Mouse (Mus musculus) CH12.LX (cell line): Measurements from ENCODE around the gene Cdipt. TPM values are rescaled to one million over a fixed set of nuclear protein-coding genes. Genes with fewer than 3 reads are reported as not detected.
A peak's percentile ranks its signal among the peaks of the same experiment; 100 is the strongest.

Experiments used
- DNase-seq: peaks from one replicate; pipeline ENCODE4 v3.0.0-alpha.2; 2013; ENCODE audit errors: extremely low read depth
- H3K27ac ChIP-seq: 2 replicates; pipeline ENCODE4 v1.5.1; 2012; ENCODE audit warnings: low read depth, mild to moderate bottlenecking, control low read depth, moderate library complexity; ENCODE audit not compliant: insufficient read depth
- H3K27me3 ChIP-seq: replicated peaks from 2 replicates; pipeline ENCODE3; 2012; ENCODE audit warnings: inconsistent platforms
- H3K36me3 ChIP-seq, 2 experiments: replicated peaks in 1 of 2; 2 replicates each; pipeline versions ENCODE3 to v1.6.1; 2012; ENCODE audit warnings: inconsistent platforms in 1 of 2, low read length in 1 of 2, mild to moderate bottlenecking in 1 of 2, mixed read lengths in 1 of 2, moderate library complexity in 1 of 2; ENCODE audit not compliant: control insufficient read depth in 1 of 2, insufficient read depth in 1 of 2
- H3K4me1 ChIP-seq, 2 experiments: 2 replicates each; pipeline ENCODE4 v1.6.1; 2012; ENCODE audit warnings: inconsistent platforms in 1 of 2, moderate library complexity in 1 of 2; ENCODE audit not compliant: insufficient read depth in 2 of 2, control insufficient read depth in 1 of 2
- H3K4me2 ChIP-seq: 2 replicates; pipeline ENCODE4 v1.6.1; 2012; ENCODE audit warnings: low read depth, mild to moderate bottlenecking, control low read depth; ENCODE audit not compliant: poor library complexity, insufficient read depth, severe bottlenecking
- H3K4me3 ChIP-seq, 3 experiments: fragments of 150-350 bp in 1 of 3; sonication (generic) in 1 of 3; replicated peaks in 1 of 3; 2 replicates each; pipeline versions ENCODE3 to v1.5.1; 2011 to 2012; ENCODE audit warnings: low read depth in 2 of 3, low read length in 2 of 3, mild to moderate bottlenecking in 2 of 3, moderate library complexity in 2 of 3, control low read depth in 1 of 3, improper control_type of control experiment in 1 of 3, inconsistent platforms in 1 of 3, mixed read lengths in 1 of 3; ENCODE audit not compliant: poor library complexity in 1 of 3
- H3K79me2 ChIP-seq: replicated peaks from 2 replicates; pipeline ENCODE4 v1.6.1; 2012; ENCODE audit warnings: mild to moderate bottlenecking, moderate library complexity; ENCODE audit not compliant: control insufficient read depth, poor library complexity, insufficient read depth, severe bottlenecking; ENCODE audit errors: extremely low read depth
- H3K9ac ChIP-seq: 2 replicates; pipeline ENCODE4 v1.6.1; 2012; ENCODE audit warnings: low read depth, mild to moderate bottlenecking, control low read depth, moderate library complexity; ENCODE audit not compliant: insufficient read depth
- H3K9me3 ChIP-seq: replicated peaks from 2 replicates; pipeline ENCODE3; 2012; ENCODE audit warnings: low read length, inconsistent platforms, mixed read lengths
- CHD1 ChIP-seq: IDR thresholded peaks from 2 replicates; pipeline ENCODE4 v1.6.1; 2012; ENCODE audit warnings: low read depth, low read length, improper control_type of control experiment, inconsistent platforms
- CHD2 ChIP-seq: IDR thresholded peaks from 2 replicates; pipeline ENCODE4 v1.6.1; 2011; ENCODE audit warnings: low read length, improper control_type of control experiment
- CTCF ChIP-seq, 2 experiments: IDR thresholded peaks in 1 of 2; conservative IDR thresholded peaks in 1 of 2; 2 replicates each; pipeline ENCODE4 v1.5.1; 2011 to 2012; ENCODE audit warnings: low read depth in 2 of 2, low read length in 2 of 2, improper control_type of control experiment in 1 of 2, inconsistent platforms in 1 of 2, mild to moderate bottlenecking in 1 of 2, moderate library complexity in 1 of 2
- E2F4 ChIP-seq: IDR thresholded peaks from 2 replicates; pipeline ENCODE4 v1.6.1; 2011; ENCODE audit warnings: low read depth, low read length, improper control_type of control experiment; ENCODE audit not compliant: insufficient replicate concordance
- ELF1 ChIP-seq: IDR thresholded peaks from 2 replicates; pipeline ENCODE4 v1.6.1; 2014; ENCODE audit warnings: low read depth, mild to moderate bottlenecking, inconsistent platforms, low read length, improper control_type of control experiment
- ETS1 ChIP-seq: conservative IDR thresholded peaks from 2 replicates; pipeline ENCODE4 v1.6.1; 2012; ENCODE audit warnings: low read depth, mild to moderate bottlenecking, inconsistent platforms, low read length, improper control_type of control experiment, moderate library complexity
- GABPA ChIP-seq: IDR thresholded peaks from 2 replicates; pipeline ENCODE4 v1.6.1; 2012; ENCODE audit warnings: low read depth, low read length, improper control_type of control experiment, inconsistent platforms; ENCODE audit not compliant: insufficient replicate concordance
- JUND ChIP-seq: conservative IDR thresholded peaks from 2 replicates; pipeline ENCODE4 v1.6.1; 2011; ENCODE audit warnings: low read depth, low read length, improper control_type of control experiment
- MAFK ChIP-seq: IDR thresholded peaks from 2 replicates; pipeline ENCODE4 v1.6.1; 2011; ENCODE audit warnings: low read length, improper control_type of control experiment; ENCODE audit not compliant: insufficient replicate concordance
- MAZ ChIP-seq: IDR thresholded peaks from 2 replicates; pipeline ENCODE4 v1.6.1; 2012; ENCODE audit warnings: low read depth, mild to moderate bottlenecking, inconsistent platforms, low read length, improper control_type of control experiment, moderate library complexity
- MXI1 ChIP-seq: IDR thresholded peaks from 2 replicates; pipeline ENCODE4 v1.6.1; 2011; ENCODE audit warnings: mild to moderate bottlenecking, low read depth, low read length, improper control_type of control experiment
- NRF1 ChIP-seq: IDR thresholded peaks from 2 replicates; pipeline ENCODE4 v1.6.1; 2014; ENCODE audit warnings: low read depth, mild to moderate bottlenecking, inconsistent platforms, low read length, improper control_type of control experiment, moderate library complexity
- PAX5 ChIP-seq: IDR thresholded peaks from 2 replicates; pipeline ENCODE4 v1.6.1; 2012; ENCODE audit warnings: low read length, inconsistent platforms, mixed read lengths
- POLR2A ChIP-seq: IDR thresholded peaks from 2 replicates; pipeline ENCODE4 v1.6.1; 2011; ENCODE audit warnings: low read depth, mild to moderate bottlenecking, improper control_type of control experiment, low read length
- RAD21 ChIP-seq: IDR thresholded peaks from 2 replicates; pipeline ENCODE4 v1.6.1; 2011; ENCODE audit warnings: low read depth, mild to moderate bottlenecking, low read length, improper control_type of control experiment, moderate library complexity
- SIN3A ChIP-seq: IDR thresholded peaks from 2 replicates; pipeline ENCODE4 v1.6.1; 2012; ENCODE audit warnings: low read length, improper control_type of control experiment, inconsistent platforms
- SMC3 ChIP-seq: IDR thresholded peaks from 2 replicates; pipeline ENCODE4 v1.6.1; 2011; ENCODE audit warnings: low read depth, low read length, improper control_type of control experiment
- UBTF ChIP-seq: IDR thresholded peaks from 2 replicates; pipeline ENCODE4 v1.6.1; 2012; ENCODE audit warnings: low read depth, mild to moderate bottlenecking, inconsistent platforms, low read length, improper control_type of control experiment, moderate library complexity
- ZC3H11A ChIP-seq: IDR thresholded peaks from 2 replicates; pipeline ENCODE4 v1.6.1; 2012; ENCODE audit warnings: low read depth, mild to moderate bottlenecking, inconsistent platforms, low read length, improper control_type of control experiment
- ZNF384 ChIP-seq: IDR thresholded peaks from 2 replicates; pipeline ENCODE4 v1.6.1; 2012; ENCODE audit warnings: low read depth, low read length, improper control_type of control experiment, inconsistent platforms
- dilution Hi-C: fragments of 300-500 bp; cut with MboI; formaldehyde crosslinking; loops from 2 replicates; pipeline ENCODE4 v1.14.3; 2020; ENCODE audit warnings: low sequenced_read_pairs; ENCODE audit not compliant: extremely low pct_unique_long_range_greater_than_20kb, extremely low pct_ligation_motif_present
- in situ Hi-C: fragments of 300-500 bp; cut with MboI; formaldehyde crosslinking; loops from 3 replicates; pipeline ENCODE4 v1.14.3; 2019; ENCODE audit warnings: low sequenced_read_pairs, low pct_ligation_motif_present, low pct_unique_long_range_greater_than_20kb, mixed read lengths
- polyA plus RNA-seq: library from polyadenylated mRNA; unstranded; fragments of >175 nt; gene quantifications from 2 replicates; pipeline ENCODE4 v1.2.1, GENCODE M21; 2012; ENCODE audit warnings: low read depth; ENCODE audit not compliant: insufficient read length
- total RNA-seq, 2 experiments: library from RNA; depleted of rRNA; stranded (reverse); fragments of 300-350 nt in 1 of 2; fragments of >200 nt in 1 of 2; gene quantifications; 2 replicates each; pipeline ENCODE4 v1.2.3; 2012 to 2014

The Cdipt gene
- total and polyA plus RNA-seq, 3 experiments = 72.8 to 138 (median 108) TPM

DNA sequence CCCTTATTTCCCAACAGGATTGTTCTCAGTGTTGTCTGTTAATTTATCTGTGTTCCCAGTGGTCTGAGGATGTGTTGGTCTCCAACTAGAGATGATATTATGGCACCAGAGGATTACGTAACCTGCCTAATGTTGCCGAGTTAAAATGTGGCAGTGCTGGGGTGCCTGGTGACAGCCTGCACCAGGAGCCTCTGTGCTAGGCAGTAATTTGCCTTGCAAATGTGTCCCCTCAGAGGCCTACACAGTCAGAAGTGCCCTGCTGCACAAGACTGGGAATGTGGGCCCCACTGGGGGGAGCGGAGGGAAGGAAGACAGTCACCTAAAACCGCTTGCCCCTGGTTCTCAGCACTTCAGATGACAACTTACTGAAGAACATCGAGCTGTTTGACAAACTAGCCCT is 33.9 kb upstream of the Cdipt start (continued):
- no peak for TF ChIP-seq JUND
- no peak for TF ChIP-seq ZC3H11A
- no peak for TF ChIP-seq CHD1
- peak; percentile 60; the same call in 1 of the 2 replicates for TF ChIP-seq CHD2
- TF ChIP-seq GABPA = no peak
- TF ChIP-seq SMC3 = no peak
- no peak for TF ChIP-seq ELF1
- no peak for TF ChIP-seq ZNF384
- no peak for TF ChIP-seq NRF1
- TF ChIP-seq POLR2A = peak; percentile 68
- TF ChIP-seq SIN3A = peak; percentile 63; the same call in 1 of the 2 replicates
- peak; percentile 80 for TF ChIP-seq ETS1
- TF ChIP-seq PAX5 = no peak

- H3K27me3 ChIP-seq = no peaks in the 10 kb centered on the region
- H3K9ac ChIP-seq = no peak overlapping the region
- peak; percentile 49 for DNase-seq
- dilution Hi-C loops = no loop called here
- TF ChIP-seq MAZ (no peak), MXI1 (no peak), CHD1 (no peak), E2F4 (no peak), MAFK (no peak), RAD21 (peak; percentile 67), SMC3 (peak; percentile 75), UBTF (no peak), CTCF (conservative IDR thresholded peaks at IDR 0.05 in 1 of 2, IDR thresholded peaks at IDR 0.05 in 1 of 2; ENCODE audit: low read depth in 2 of 2, low read length in 2 of 2) (peak; percentile 52 to 75; a peak in 3 of 4 replicates)
- H3K79me2 ChIP-seq = peaks cover 3% of the 10 kb centered on the region
- peaks cover 23 to 78% of the 10 kb centered on the region in 2 experiments for H3K36me3 ChIP-seq
- H3K9me3 ChIP-seq = peaks cover 6% of the 10 kb centered on the region
- no peak overlapping the region for H3K4me3 ChIP-seq
- in situ Hi-C loops = loop anchor here (5.0 kb wide), 1 partner anchor 36 kb away; no protein-coding TSS in a partner anchor
- H3K4me1 ChIP-seq = peaks cover 14 to 62% of the 10 kb centered on the region in 2 experiments
- H3K4me2 ChIP-seq = no peak overlapping the region
- H3K27ac ChIP-seq = no peak overlapping the region
These were observed 29.2 kb upstream of the Cdipt start for GRCm38 (mm10) chr7:126946530-126946929.
